Mouse (Mus musculus) neural tube, embryonic 13.5 days (tissue): ENCODE data around the gene Sppl2b. TPM values are rescaled to one million over a fixed set of nuclear protein-coding genes. Genes with fewer than 3 reads are reported as not detected.
A peak's percentile ranks its signal among the peaks of the same experiment; 100 is the strongest.
"Not testable (repeated sequence)": the region's sequence is repeated elsewhere in the genome, so short reads cannot be mapped to it uniquely, and the experiment has no call there.

ENCODE experiments used
- ATAC-seq: fragments of 200-750 bp; cut with Nextera tagmentation; 2 replicates; pipeline ENCODE4 v1.8.0; 2017; ENCODE audit warnings: low read depth, mild to moderate bottlenecking, moderate TSS enrichment, moderate library complexity
- H3K27ac ChIP-seq: fragments of 300-500 bp; sonication (generic); replicated peaks from 2 replicates; pipeline ENCODE4 v1.5.1; 2015; ENCODE audit warnings: moderate library complexity, mild to moderate bottlenecking, inconsistent platforms
- H3K27me3 ChIP-seq: fragments of 300-500 bp; sonication (generic); 2 replicates; pipeline ENCODE4 v1.6.1; 2015; ENCODE audit warnings: mild to moderate bottlenecking, inconsistent platforms
- H3K36me3 ChIP-seq: fragments of 300-500 bp; sonication (generic); 2 replicates; pipeline ENCODE4 v1.6.1; 2015; ENCODE audit warnings: mild to moderate bottlenecking, inconsistent platforms
- H3K4me1 ChIP-seq: fragments of 300-500 bp; sonication (generic); replicated peaks from 2 replicates; pipeline ENCODE4 v1.6.1; 2015; ENCODE audit warnings: inconsistent platforms
- H3K4me2 ChIP-seq: fragments of 300-500 bp; sonication (generic); 2 replicates; pipeline ENCODE4 v1.6.1; 2015; ENCODE audit warnings: inconsistent platforms, mild to moderate bottlenecking, moderate library complexity
- H3K4me3 ChIP-seq: fragments of 300-500 bp; sonication (generic); 2 replicates; pipeline ENCODE4 v1.5.1; 2015; ENCODE audit warnings: mild to moderate bottlenecking, inconsistent platforms
- H3K9ac ChIP-seq: fragments of 300-500 bp; sonication (generic); 2 replicates; pipeline ENCODE4 v1.6.1; 2015; ENCODE audit warnings: moderate library complexity, mild to moderate bottlenecking, inconsistent platforms
- H3K9me3 ChIP-seq: fragments of 300-500 bp; sonication (generic); 2 replicates; pipeline ENCODE4 v1.6.1; 2016; ENCODE audit warnings: inconsistent platforms
- WGBS: fragments of 180-500 bp; shearing (Covaris S2); methylation state at CpG from one replicate; pipeline ENCODE4 v1.1.7; 2015; 5-methylcytosine and 5-hydroxymethylcytosine counted together
- polyA plus RNA-seq: library from polyadenylated mRNA; unstranded; fragments of >200 nt; fragmentation: Nextera tagmentation; extraction: Ambion mirVana; gene quantifications from 2 replicates; pipeline ENCODE4 v1.2.1, GENCODE M21; 2015

Sppl2b gene
- polyA plus RNA-seq, 1 experiment from 2014 or later: 66.2 TPM

- peaks cover 6% of the 10 kb centered on the region for H3K4me1 ChIP-seq
- H3K36me3 ChIP-seq: no peaks in the 10 kb centered on the region
- H3K4me3 ChIP-seq: no peak overlapping the region
- no peak overlapping the region for H3K4me2 ChIP-seq
- 64% methylated on average over 7 of the region's 7 CpGs for WGBS
- no peaks in the 10 kb centered on the region for H3K9me3 ChIP-seq
- no peak overlapping the region for H3K27ac ChIP-seq
- no peak for ATAC-seq
- H3K27me3 ChIP-seq: peaks cover 28% of the 10 kb centered on the region
- H3K9ac ChIP-seq: no peak overlapping the region
Observed at GRCm38 (mm10) chr10:80814800-80815199, 40.3 kb upstream of the Sppl2b start.

GRCm38 (mm10) chr10:80816303-80816702 is 38.8 kb upstream of the Sppl2b start:
- H3K27me3 ChIP-seq: peaks cover 14% of the 10 kb centered on the region; the same call in 1 of the 2 replicates
- not testable (repeated sequence) for H3K4me3 ChIP-seq, H3K9ac ChIP-seq, H3K4me2 ChIP-seq, H3K27ac ChIP-seq, H3K9me3 ChIP-seq, H3K36me3 ChIP-seq, H3K4me1 ChIP-seq, ATAC-seq
- WGBS: 86% methylated on average over 3 of the region's 3 CpGs

GRCm38 (mm10) chr10:80817164-80817563 is 37.9 kb upstream of the Sppl2b start:
- Histone ChIP-seq H3K27ac (no peak overlapping the region), H3K27me3 (peaks cover 7% of the 10 kb centered on the region; the same call in 1 of the 2 replicates), H3K4me2 (no peak overlapping the region), H3K9ac (no peak overlapping the region), H3K36me3 (no peaks in the 10 kb centered on the region), H3K4me1 (no peaks in the 10 kb centered on the region), H3K9me3 (no peaks in the 10 kb centered on the region), H3K4me3 (no peak overlapping the region)
- 73% methylated on average over 2 of the region's 2 CpGs for WGBS
- no peak for ATAC-seq

GRCm38 (mm10) chr10:80817955-80818354 is 37.1 kb upstream of the Sppl2b start:
- ATAC-seq, H3K4me3 ChIP-seq, H3K4me2 ChIP-seq, H3K27me3 ChIP-seq, H3K9me3 ChIP-seq, H3K9ac ChIP-seq, H3K4me1 ChIP-seq, H3K36me3 ChIP-seq, H3K27ac ChIP-seq: not testable (repeated sequence)
- WGBS: 79% methylated on average over 7 of the region's 7 CpGs

GRCm38 (mm10) chr10:80818599-80819281 is 36.3 kb upstream of the Sppl2b start:
- Histone ChIP-seq H3K4me3 (no peak overlapping the region), H3K27ac (no peak overlapping the region), H3K27me3 (no peaks in the 10 kb centered on the region), H3K9ac (no peak overlapping the region), H3K4me2 (no peak overlapping the region), H3K9me3 (no peaks in the 10 kb centered on the region), H3K36me3 (no peaks in the 10 kb centered on the region), H3K4me1 (no peaks in the 10 kb centered on the region)
- no peak for ATAC-seq
- 53% methylated on average over 6 of the region's 6 CpGs for WGBS

GRCm38 (mm10) chr10:80819406-80819805 is 35.7 kb upstream of the Sppl2b start:
- no peak overlapping the region for H3K4me3 ChIP-seq
- H3K27me3 ChIP-seq: no peaks in the 10 kb centered on the region
- no peak overlapping the region for H3K27ac ChIP-seq
- ATAC-seq: no peak
- WGBS: 63% methylated on average over 3 of the region's 3 CpGs
- no peak overlapping the region for H3K4me2 ChIP-seq
- no peaks in the 10 kb centered on the region for H3K9me3 ChIP-seq
- H3K36me3 ChIP-seq: no peaks in the 10 kb centered on the region
- H3K9ac ChIP-seq: no peak overlapping the region
- no peaks in the 10 kb centered on the region for H3K4me1 ChIP-seq

GRCm38 (mm10) chr10:80821991-80822390 is 33.1 kb upstream of the Sppl2b start:
- H3K27ac ChIP-seq: no peak overlapping the region
- ATAC-seq: no peak
- 34% methylated on average over 2 of the region's 2 CpGs for WGBS
- H3K4me2 ChIP-seq: no peak overlapping the region
- H3K9ac ChIP-seq: no peak overlapping the region
- no peaks in the 10 kb centered on the region for H3K9me3 ChIP-seq
- no peaks in the 10 kb centered on the region for H3K36me3 ChIP-seq
- no peak overlapping the region for H3K4me3 ChIP-seq
- H3K27me3 ChIP-seq: no peaks in the 10 kb centered on the region
- H3K4me1 ChIP-seq: no peaks in the 10 kb centered on the region

GRCm38 (mm10) chr10:80822528-80822927 is 32.5 kb upstream of the Sppl2b start:
- no peaks in the 10 kb centered on the region for H3K36me3 ChIP-seq

GRCm38 (mm10) chr10:80823316-80823715 is 31.8 kb upstream of the Sppl2b start:
- 83% methylated on average over 1 of the region's 1 CpGs for WGBS
- no peak overlapping the region for H3K9ac ChIP-seq
- H3K4me1 ChIP-seq: peaks cover 10% of the 10 kb centered on the region
- H3K36me3 ChIP-seq: no peaks in the 10 kb centered on the region
- H3K27me3 ChIP-seq: no peaks in the 10 kb centered on the region
- H3K4me3 ChIP-seq: no peak overlapping the region
- ATAC-seq: no peak
- no peak overlapping the region for H3K27ac ChIP-seq
- no peak overlapping the region for H3K4me2 ChIP-seq
- no peaks in the 10 kb centered on the region for H3K9me3 ChIP-seq

More at GRCm38 (mm10) chr10:80822528-80822927, 32.5 kb upstream of the Sppl2b start:
- WGBS: 86% methylated on average over 5 of the region's 5 CpGs
- Histone ChIP-seq H3K27ac (no peak overlapping the region), H3K4me3 (no peak overlapping the region), H3K4me1 (peaks cover 2% of the 10 kb centered on the region), H3K9ac (no peak overlapping the region), H3K27me3 (no peaks in the 10 kb centered on the region), H3K9me3 (no peaks in the 10 kb centered on the region), H3K4me2 (no peak overlapping the region)
- no peak for ATAC-seq

GRCm38 (mm10) chr10:80823847-80824643 is 31.0 kb upstream of the Sppl2b start:
- no peak for ATAC-seq
- H3K4me2 ChIP-seq: no peak overlapping the region
- no peaks in the 10 kb centered on the region for H3K9me3 ChIP-seq
- 68% methylated on average over 8 of the region's 8 CpGs for WGBS
- H3K27me3 ChIP-seq: no peaks in the 10 kb centered on the region
- no peak overlapping the region for H3K27ac ChIP-seq
- peaks cover 15% of the 10 kb centered on the region for H3K4me1 ChIP-seq
- no peak overlapping the region for H3K9ac ChIP-seq
- peaks cover 4% of the 10 kb centered on the region for H3K36me3 ChIP-seq
- no peak overlapping the region for H3K4me3 ChIP-seq

- H3K4me1 ChIP-seq: peaks cover 22% of the 10 kb centered on the region
- no peaks in the 10 kb centered on the region for H3K9me3 ChIP-seq
- 77% methylated on average over 2 of the region's 2 CpGs for WGBS
- H3K36me3 ChIP-seq: peaks cover 12% of the 10 kb centered on the region
- H3K27me3 ChIP-seq: no peaks in the 10 kb centered on the region
- no peak overlapping the region for H3K9ac ChIP-seq
- no peak overlapping the region for H3K4me2 ChIP-seq
- H3K4me3 ChIP-seq: no peak overlapping the region
- ATAC-seq: no peak
- no peak overlapping the region for H3K27ac ChIP-seq
Observed at GRCm38 (mm10) chr10:80824827-80825226, 30.2 kb upstream of the Sppl2b start.

GRCm38 (mm10) chr10:80826151-80827062 is 28.7 kb upstream of the Sppl2b start, which contains the start of gene Oaz1:
Gene Oaz1 (plus strand): TSS chr10:80826656.
- H3K36me3 ChIP-seq: peaks cover 26% of the 10 kb centered on the region
- no peaks in the 10 kb centered on the region for H3K27me3 ChIP-seq
- peak within 1 kb of the TSS; percentile 94 for H3K27ac ChIP-seq
- peaks cover 31% of the 10 kb centered on the region for H3K4me1 ChIP-seq
- under 1% methylated on average over 74 of the region's 82 CpGs for WGBS
- H3K9me3 ChIP-seq: no peaks in the 10 kb centered on the region
- peak; percentile 97 for ATAC-seq
- peak within 1 kb of the TSS; percentile 82 for H3K4me3 ChIP-seq
- H3K4me2 ChIP-seq: peak within 1 kb of the TSS; percentile 100
- H3K9ac ChIP-seq: peak within 1 kb of the TSS; percentile 93
